Comparison of ENCODE assay signal across 9 mouse cellular contexts in the genomic region with DNA sequence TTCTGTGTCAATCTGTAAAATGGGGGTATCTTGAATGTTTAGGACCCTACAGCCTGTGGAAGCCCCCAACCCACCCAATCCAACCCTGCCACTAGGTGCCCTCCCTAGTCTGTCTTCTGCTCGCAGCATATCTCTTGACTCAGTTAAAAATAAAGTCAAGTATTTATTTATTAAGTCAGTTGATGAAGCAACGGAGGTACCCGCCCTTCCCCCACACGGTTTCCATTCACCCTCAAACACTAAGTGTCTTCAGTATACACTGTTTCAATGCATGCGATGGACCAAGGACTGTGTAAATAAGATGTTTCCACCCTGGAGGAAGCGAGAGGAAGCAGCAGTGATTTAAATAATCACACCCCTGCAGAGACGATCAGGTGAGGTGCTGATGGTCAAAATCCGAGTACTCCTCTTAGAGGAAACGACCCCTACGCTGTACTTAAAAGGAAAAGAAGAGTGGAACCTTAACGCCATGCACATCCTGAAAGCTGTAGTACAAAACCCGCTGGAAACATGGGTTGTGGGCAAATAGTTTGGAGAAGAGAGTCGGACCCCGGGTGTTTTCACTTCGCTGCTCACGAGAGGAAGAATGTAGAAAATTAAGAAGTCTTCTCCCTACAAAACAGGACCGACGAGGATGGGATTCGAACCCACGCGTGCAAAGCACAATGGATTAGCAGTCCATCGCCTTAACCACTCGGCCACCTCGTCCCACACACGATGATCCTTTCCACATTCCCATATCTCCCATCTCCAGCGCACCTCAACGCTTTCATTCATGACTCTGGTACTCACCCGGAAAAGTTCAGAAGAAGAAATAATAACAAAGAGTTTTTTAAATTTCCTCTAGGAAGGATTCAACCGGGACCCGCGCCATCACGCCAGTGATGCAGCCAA. TPM values are rescaled to one million over a fixed set of nuclear protein-coding genes. Genes with fewer than 3 reads are reported as not detected.
DNase-seq lines count a peak whose midpoint lies in the region; ATAC-seq lines count a peak whose summit lies in the region.
"Had no signal": no experiment of that assay in that cellular context is flagged by ENCODE, and none has a peak within 500 bp of the region (broad histone marks: within the 10 kb centered on the region; RNA-seq: fewer than 3 reads in every experiment).

No protein-coding gene starts in this region.

- peak; percentile 56 for ATAC-seq in hindbrain, embryonic 14.5 days (ENCODE audit: low FRiP score)
- no peak for ATAC-seq in megakaryocyte-erythroid progenitor cell, adult 5-6 weeks (replicated peaks; ENCODE audit: low FRiP score, low TSS enrichment, poor library complexity, severe bottlenecking)

- H3K36me3 ChIP-seq in hindbrain, embryonic 14.5 days (replicated peaks; ENCODE audit: control insufficient read depth, insufficient read depth), result peaks cover 6% of the 10 kb centered on the region; the same call in 1 of the 2 replicates

- peak overlapping the region; percentile 87 for H3K9ac ChIP-seq in hindbrain, embryonic 14.5 days

- peak overlapping the region; percentile 86 for H3K27ac ChIP-seq in hindbrain, embryonic 14.5 days

- peaks cover 27% of the 10 kb centered on the region for H3K4me1 ChIP-seq in hindbrain, embryonic 14.5 days (replicated peaks; ENCODE audit: control insufficient read depth, insufficient read depth, low read length)

- 7% methylated on average over 32 of the region's 32 CpGs for WGBS in hindbrain, embryonic 14.5 days

- peak; percentile 93 for DNase-seq in NIH3T3 (ENCODE audit: low read depth)
- DNase-seq in cerebellum, adult 8-10 months, result peak; percentile 95
- peak; percentile 75 to 85 for DNase-seq in frontal cortex, postnatal 14 days (ENCODE audit: low spot score in 2 of 2)
- DNase-seq in hindbrain, embryonic 14.5 days (ENCODE audit: low spot score), result peak; percentile 91
- peak; percentile 73 for DNase-seq in left cerebral cortex, adult 11 months (ENCODE audit: low spot score)
- peak; percentile 78 to 83 for DNase-seq in lung, postnatal 4 days
- peak; percentile 82 for DNase-seq in right cerebral cortex, postnatal 4 days

- peak overlapping the region; percentile 80 for H3K4me3 ChIP-seq in hindbrain, embryonic 14.5 days (replicated peaks; ENCODE audit: low read length)

- H3K4me2 ChIP-seq in hindbrain, embryonic 14.5 days (replicated peaks), result peak overlapping the region; percentile 96

- H3K9me3 ChIP-seq in hindbrain, embryonic 14.5 days (ENCODE audit: control insufficient read depth, low read length), result no peaks in the 10 kb centered on the region

- no peaks in the 10 kb centered on the region for H3K27me3 ChIP-seq in hindbrain, embryonic 14.5 days (ENCODE audit: control insufficient read depth, insufficient read depth, low read length)

RNA-seq across cellular contexts. Expression of a gene that starts 0.7 kb away (rescaled TPM):
- polyA plus RNA-seq in hindbrain, embryonic 14.5 days (2014; fragmentation: Nextera tagmentation; extraction: Ambion mirVana), result 93.7 and 101 TPM in 2 replicates
- not detected in 2 replicates for total RNA-seq in megakaryocyte-erythroid progenitor cell, adult 5-6 weeks (2014; fragmentation: Nextera tagmentation)
- total RNA-seq in megakaryocyte-erythroid progenitor cell, adult 5-6 weeks (2017), result 1.5 TPM in 1 of 2 replicates, not detected in the other

RNA-seq across cellular contexts. Expression of a gene that starts 0.8 kb away (rescaled TPM):
- 1.4 and 1.9 TPM in 2 replicates for polyA plus RNA-seq in hindbrain, embryonic 14.5 days (2014; fragmentation: Nextera tagmentation; extraction: Ambion mirVana)
- 2.0 and 3.3 TPM in 2 replicates for total RNA-seq in megakaryocyte-erythroid progenitor cell, adult 5-6 weeks (2014; fragmentation: Nextera tagmentation)
- total RNA-seq in megakaryocyte-erythroid progenitor cell, adult 5-6 weeks (2017), result 1.8 and 4.2 TPM in 2 replicates

RNA-seq across cellular contexts. Expression of a gene that starts 3.2 kb away (rescaled TPM):
- polyA plus RNA-seq in hindbrain, embryonic 14.5 days (2014; fragmentation: Nextera tagmentation; extraction: Ambion mirVana), result 28.6 and 29.5 TPM in 2 replicates
- total RNA-seq in megakaryocyte-erythroid progenitor cell, adult 5-6 weeks (2014; fragmentation: Nextera tagmentation), result 25.3 and 37.1 TPM in 2 replicates
- total RNA-seq in megakaryocyte-erythroid progenitor cell, adult 5-6 weeks (2017), result 30.3 and 36.7 TPM in 2 replicates

RNA-seq across cellular contexts. Expression of a gene that starts 12.4 kb away (rescaled TPM):
- 1.1 and 1.4 TPM in 2 replicates for polyA plus RNA-seq in hindbrain, embryonic 14.5 days (2014; fragmentation: Nextera tagmentation; extraction: Ambion mirVana)
- 0.89 and 1.3 TPM in 2 replicates for total RNA-seq in megakaryocyte-erythroid progenitor cell, adult 5-6 weeks (2014; fragmentation: Nextera tagmentation)
- 0.66 TPM in 1 of 2 replicates, not detected in the other for total RNA-seq in megakaryocyte-erythroid progenitor cell, adult 5-6 weeks (2017)

RNA-seq across cellular contexts. Expression of a gene that starts 14.3 kb away (rescaled TPM):
- 9.9 and 10.7 TPM in 2 replicates for polyA plus RNA-seq in hindbrain, embryonic 14.5 days (2014; fragmentation: Nextera tagmentation; extraction: Ambion mirVana)
- 9.7 and 14.2 TPM in 2 replicates for total RNA-seq in megakaryocyte-erythroid progenitor cell, adult 5-6 weeks (2014; fragmentation: Nextera tagmentation)
- 1.5 and 4.4 TPM in 2 replicates for total RNA-seq in megakaryocyte-erythroid progenitor cell, adult 5-6 weeks (2017)
- total RNA-seq: neutrophil, adult 5-6 weeks had no signal
